In the genomic region with DNA sequence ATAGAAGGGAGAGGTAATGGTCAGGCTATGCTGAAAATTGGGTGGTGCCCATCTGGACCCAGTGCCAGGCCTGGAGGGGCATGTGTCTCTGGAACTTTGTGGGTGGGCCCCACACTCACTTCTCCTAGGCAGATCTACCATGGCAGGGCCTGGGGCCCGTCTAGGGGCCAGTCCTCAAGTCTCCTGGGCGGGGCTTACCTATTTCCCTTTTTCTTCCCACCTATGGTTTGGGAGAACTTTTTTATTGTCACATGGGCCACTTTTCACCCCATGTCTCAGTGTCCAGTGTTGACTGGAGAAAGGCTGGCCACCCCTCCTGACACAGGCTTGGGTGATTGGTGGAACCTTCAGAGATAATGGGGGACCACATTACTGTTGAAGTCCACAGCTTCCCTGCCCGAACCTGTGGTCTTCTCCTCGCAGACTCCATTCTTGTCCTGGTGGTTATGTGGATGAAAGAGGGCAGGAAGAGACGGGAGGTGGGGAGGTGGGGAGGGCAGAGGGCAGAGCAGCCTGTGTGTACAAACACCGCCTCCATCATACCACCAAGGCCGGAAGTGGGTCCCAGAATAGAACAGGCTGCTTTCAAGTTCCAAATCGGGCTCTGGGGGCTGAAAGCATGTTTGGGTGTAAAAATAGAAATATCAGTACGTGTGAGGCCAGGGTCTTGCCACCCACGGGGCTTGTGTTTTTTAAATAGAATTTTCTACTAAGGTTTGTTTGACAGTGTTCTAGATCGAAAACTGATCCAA, we compare ENCODE assay signal across 10 mouse cellular contexts. TPM values are rescaled to one million over a fixed set of nuclear protein-coding genes. Genes with fewer than 3 reads are reported as not detected.
A peak's percentile ranks its signal among the peaks of the same experiment; 100 is the strongest.
DNase-seq lines count a peak whose midpoint lies in the region; ATAC-seq and TF ChIP-seq lines count a peak whose summit lies in the region.
"Had no signal": no experiment of that assay in that cellular context is flagged by ENCODE, and none has a peak within 500 bp of the region (broad histone marks: within the 10 kb centered on the region; RNA-seq: fewer than 3 reads in every experiment).

No protein-coding gene starts in this region.

- 42% methylated on average over 11 of the region's 11 CpGs for WGBS in heart, embryonic 15.5 days
- WGBS in liver, embryonic 11.5 days, result 38% methylated on average over 11 of the region's 11 CpGs
- 76% methylated on average over 11 of the region's 11 CpGs for WGBS in small intestine, adult 2 months
- 79% methylated on average over 11 of the region's 11 CpGs for WGBS in hindbrain, embryonic 16.5 days

- peaks cover 18% of the 10 kb centered on the region for H3K4me1 ChIP-seq in heart, embryonic 15.5 days (replicated peaks)
- H3K4me1 ChIP-seq in liver, embryonic 11.5 days (replicated peaks; ENCODE audit: control insufficient read depth, insufficient read depth, low read length), result peaks cover 15% of the 10 kb centered on the region
- H3K4me1 ChIP-seq in small intestine, adult 2 months (ENCODE audit: control insufficient read depth, insufficient read depth, insufficient read length, low read length), result peaks cover 6% of the 10 kb centered on the region
- no peaks in the 10 kb centered on the region for H3K4me1 ChIP-seq in hindbrain, embryonic 16.5 days (ENCODE audit: control insufficient read depth, insufficient read depth, low read depth, low read length)

- ATAC-seq in heart, embryonic 15.5 days (replicated peaks; ENCODE audit: insufficient number of reproducible peaks, insufficient read depth, low FRiP score, low read depth), result no peak
- ATAC-seq in CD4-positive, CD25-positive, alpha-beta regulatory T cell, adult 4 months, result peak; percentile 72
- ATAC-seq in liver, embryonic 11.5 days (replicated peaks; ENCODE audit: low FRiP score), result no peak; the same call in 1 of the 2 replicates
- ATAC-seq in hindbrain, embryonic 16.5 days, result no peak

- no peak for TF ChIP-seq POLR2A in small intestine, adult 2 months (IDR thresholded peaks at IDR 0.05; ENCODE audit: low read depth, low read length)

- H3K36me3 ChIP-seq in heart, embryonic 15.5 days, result no peaks in the 10 kb centered on the region
- H3K36me3 ChIP-seq in liver, embryonic 11.5 days (ENCODE audit: control insufficient read depth, insufficient read depth, low read length), result no peaks in the 10 kb centered on the region
- no peaks in the 10 kb centered on the region for H3K36me3 ChIP-seq in small intestine, adult 2 months (ENCODE audit: control insufficient read depth, insufficient read depth, low read length)
- no peaks in the 10 kb centered on the region for H3K36me3 ChIP-seq in hindbrain, embryonic 16.5 days (ENCODE audit: control insufficient read depth, insufficient read depth, low read length)
- H3K36me3 ChIP-seq: forebrain, embryonic 10.5 days had no signal

- DNase-seq in heart, postnatal 4 days, result no peak
- DNase-seq in liver, embryonic 11.5 days (ENCODE audit: low spot score), result no peak
- no peak for DNase-seq in frontal cortex, postnatal 10 days (ENCODE audit: low spot score in 2 of 2)
- DNase-seq in adrenal gland, postnatal 25 days, result no peak
- DNase-seq: adrenal gland, postnatal 14 days had no signal

- TF ChIP-seq CTCF in small intestine, adult 2 months (IDR thresholded peaks at IDR 0.05; ENCODE audit: extremely low read depth, insufficient read length, insufficient replicate concordance, low read depth, low read length), result no peak

- no peak overlapping the region for H3K4me3 ChIP-seq in heart, embryonic 15.5 days
- H3K4me3 ChIP-seq in liver, embryonic 11.5 days (ENCODE audit: low read depth, low read length), result no peak overlapping the region
- H3K4me3 ChIP-seq in small intestine, adult 2 months (ENCODE audit: low read depth, low read length), result no peak overlapping the region
- H3K4me3 ChIP-seq in hindbrain, embryonic 16.5 days (ENCODE audit: low read length), result no peak overlapping the region
- H3K4me3 ChIP-seq: forebrain, embryonic 10.5 days had no signal

- no peak overlapping the region for H3K9ac ChIP-seq in heart, embryonic 15.5 days
- no peak overlapping the region for H3K9ac ChIP-seq in liver, embryonic 11.5 days (ENCODE audit: low read depth, low read length)
- H3K9ac ChIP-seq in hindbrain, embryonic 16.5 days (ENCODE audit: low read depth, low read length), result no peak overlapping the region

- H3K9me3 ChIP-seq in heart, embryonic 15.5 days (replicated peaks), result no peaks in the 10 kb centered on the region
- no peaks in the 10 kb centered on the region for H3K9me3 ChIP-seq in liver, embryonic 11.5 days (ENCODE audit: control insufficient read depth, low read length)
- H3K9me3 ChIP-seq in hindbrain, embryonic 16.5 days (ENCODE audit: control insufficient read depth, low read length), result no peaks in the 10 kb centered on the region
- H3K9me3 ChIP-seq: forebrain, embryonic 10.5 days had no signal

- H3K27ac ChIP-seq in heart, embryonic 15.5 days, result peak overlapping the region; percentile 64
- H3K27ac ChIP-seq in liver, embryonic 11.5 days (ENCODE audit: low read depth, low read length), result no peak overlapping the region; the same call in 1 of the 2 replicates
- peak overlapping the region; percentile 76 for H3K27ac ChIP-seq in small intestine, adult 2 months (ENCODE audit: insufficient read depth, low read depth, low read length)
- no peak overlapping the region for H3K27ac ChIP-seq in hindbrain, embryonic 16.5 days (ENCODE audit: low read depth, low read length)
- H3K27ac ChIP-seq: forebrain, embryonic 10.5 days had no signal

- no peaks in the 10 kb centered on the region for H3K27me3 ChIP-seq in heart, embryonic 15.5 days
- no peaks in the 10 kb centered on the region for H3K27me3 ChIP-seq in liver, embryonic 11.5 days (replicated peaks; ENCODE audit: control insufficient read depth, insufficient read depth, low read length)
- H3K27me3 ChIP-seq in small intestine, adult 2 months (ENCODE audit: control insufficient read depth, insufficient read depth, low read length), result no peaks in the 10 kb centered on the region
- no peaks in the 10 kb centered on the region for H3K27me3 ChIP-seq in hindbrain, embryonic 16.5 days (replicated peaks; ENCODE audit: control insufficient read depth, insufficient read depth, low read length)

- no peak overlapping the region for H3K4me2 ChIP-seq in heart, embryonic 15.5 days
- peak overlapping the region; percentile 33 for H3K4me2 ChIP-seq in liver, embryonic 11.5 days
- H3K4me2 ChIP-seq in hindbrain, embryonic 16.5 days (ENCODE audit: low read length), result no peak overlapping the region

RNA-seq across cellular contexts. Expression of a gene that starts 5.0 kb away (rescaled TPM):
- 3.8 and 6.4 TPM in 2 replicates for polyA plus RNA-seq in heart, embryonic 15.5 days (2015; fragmentation: Nextera tagmentation; extraction: Ambion mirVana)
- total RNA-seq in heart, postnatal 4 days (2021), result 1 to 10 TPM; 6.1 to 7.9 TPM
- 10 to 100 TPM in 1 of 2 experiments, 1 to 10 TPM in 1; 6.0 to 18.6 TPM for polyA plus RNA-seq in CD4-positive, CD25-positive, alpha-beta regulatory T cell, adult 4 months (2017; shearing (Covaris generic))
- polyA plus RNA-seq in liver, embryonic 11.5 days (2014; fragmentation: Nextera tagmentation; extraction: Ambion mirVana), result 5.2 and 8.4 TPM in 2 replicates
- 5.0 and 12.4 TPM in 2 replicates for polyA plus RNA-seq in small intestine, adult 2 months (2012; rRNA removed)
- total RNA-seq in adrenal gland, postnatal 25 days (2021), result 16.6 and 19.9 TPM in 2 replicates
- 17.1 and 25.5 TPM in 2 replicates for polyA plus RNA-seq in hindbrain, embryonic 16.5 days (2015; fragmentation: Nextera tagmentation; extraction: Ambion mirVana)

RNA-seq across cellular contexts. Expression of a gene that starts 6.8 kb away (rescaled TPM):
- 15.6 and 21.2 TPM in 2 replicates for polyA plus RNA-seq in heart, embryonic 15.5 days (2015; fragmentation: Nextera tagmentation; extraction: Ambion mirVana)
- total RNA-seq in heart, postnatal 4 days (2021), result 10 to 100 TPM in 1 of 2 experiments, 1 to 10 TPM in 1; 8.8 to 10.3 TPM
- polyA plus RNA-seq in CD4-positive, CD25-positive, alpha-beta regulatory T cell, adult 4 months (2017; shearing (Covaris generic)), result 10 to 100 TPM; 26.9 to 31.4 TPM
- polyA plus RNA-seq in liver, embryonic 11.5 days (2014; fragmentation: Nextera tagmentation; extraction: Ambion mirVana), result 12.3 and 12.8 TPM in 2 replicates
- polyA plus RNA-seq in small intestine, adult 2 months (2012; rRNA removed), result 7.2 and 13.8 TPM in 2 replicates
- total RNA-seq in adrenal gland, postnatal 25 days (2021), result 14.9 and 24.7 TPM in 2 replicates
- 15.1 and 15.4 TPM in 2 replicates for polyA plus RNA-seq in hindbrain, embryonic 16.5 days (2015; fragmentation: Nextera tagmentation; extraction: Ambion mirVana)

RNA-seq across cellular contexts. Expression of a gene that starts 52.8 kb away (rescaled TPM):
- 133 and 162 TPM in 2 replicates for polyA plus RNA-seq in heart, embryonic 15.5 days (2015; fragmentation: Nextera tagmentation; extraction: Ambion mirVana)
- total RNA-seq in heart, postnatal 4 days (2021), result 100 to 1,000 TPM; 202 to 209 TPM
- polyA plus RNA-seq in CD4-positive, CD25-positive, alpha-beta regulatory T cell, adult 4 months (2017; shearing (Covaris generic)), result 100 to 1,000 TPM; 117 to 179 TPM
- polyA plus RNA-seq in liver, embryonic 11.5 days (2014; fragmentation: Nextera tagmentation; extraction: Ambion mirVana), result 170 and 186 TPM in 2 replicates
- 42.7 and 160 TPM in 2 replicates for polyA plus RNA-seq in small intestine, adult 2 months (2012; rRNA removed)
- 139 and 181 TPM in 2 replicates for total RNA-seq in adrenal gland, postnatal 25 days (2021)
- polyA plus RNA-seq in hindbrain, embryonic 16.5 days (2015; fragmentation: Nextera tagmentation; extraction: Ambion mirVana), result 224 and 241 TPM in 2 replicates

Comparison
In these comparisons a context has a peak if more than half of its experiments do, and no peak if none do; other contexts are left out.
1. H3K27ac ChIP-seq: peak in heart, embryonic 15.5 days (single experiment) and small intestine, adult 2 months (single experiment); none in liver, embryonic 11.5 days (single experiment) and hindbrain, embryonic 16.5 days (single experiment).